Mouse (Mus musculus) layer of hippocampus, postnatal 36 days (tissue): Measurements from ENCODE around the gene Gm42791. TPM values are rescaled to one million over a fixed set of nuclear protein-coding genes. Genes with fewer than 3 reads are reported as not detected.

Experiments
- DNase-seq, 2 experiments: peaks; one replicate each; pipeline ENCODE4 v3.0.0; 2022
- total RNA-seq, 2 experiments: library from RNA; stranded (reverse); gene quantifications; 2 replicates each; pipeline ENCODE4 v1.2.3; 2021

Gene Gm42791
- total RNA-seq, 2 experiments from 2014 or later: 24.3 to 31.6 TPM

DNA sequence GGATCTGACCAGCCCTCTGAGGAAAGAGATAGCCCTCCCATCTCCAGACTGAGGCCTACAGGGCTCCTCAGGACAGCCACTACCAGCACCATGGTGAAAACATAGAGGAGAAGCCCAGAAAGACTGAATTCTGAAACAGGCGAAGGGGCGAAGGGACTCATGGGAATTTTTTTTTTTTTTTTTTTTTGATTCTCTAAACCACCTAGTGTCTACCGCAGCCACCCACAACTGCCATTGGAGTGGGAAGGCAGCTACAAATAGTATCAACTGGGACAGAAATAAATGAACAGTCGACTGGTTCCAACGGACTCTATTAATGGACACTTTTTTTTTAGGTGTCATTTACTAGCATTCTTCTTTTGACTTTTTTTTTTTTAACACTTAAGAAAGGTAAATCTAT is 43.6 kb downstream of the Gm42791 start:
- DNase-seq: no peak

DNA sequence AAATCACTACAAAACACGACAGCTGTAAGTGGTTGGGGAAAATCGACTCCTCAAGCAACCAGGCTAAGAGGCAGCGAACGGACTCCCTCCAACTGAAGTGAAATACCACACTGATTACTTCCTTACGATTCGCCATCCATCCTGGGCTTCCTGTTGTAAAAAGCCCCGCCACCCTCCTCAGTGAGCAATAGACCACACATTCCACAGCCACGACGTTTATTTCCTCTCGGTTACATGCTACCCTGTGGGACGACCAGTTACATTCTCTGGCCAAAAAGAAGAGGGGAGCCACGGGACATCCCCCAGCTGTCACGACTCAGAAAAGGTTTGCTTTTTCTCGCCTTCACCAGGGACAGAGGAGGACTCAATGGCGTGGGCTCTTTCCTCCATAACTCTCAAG is 44.9 kb downstream of the Gm42791 start:
- DNase-seq: no peak

DNA sequence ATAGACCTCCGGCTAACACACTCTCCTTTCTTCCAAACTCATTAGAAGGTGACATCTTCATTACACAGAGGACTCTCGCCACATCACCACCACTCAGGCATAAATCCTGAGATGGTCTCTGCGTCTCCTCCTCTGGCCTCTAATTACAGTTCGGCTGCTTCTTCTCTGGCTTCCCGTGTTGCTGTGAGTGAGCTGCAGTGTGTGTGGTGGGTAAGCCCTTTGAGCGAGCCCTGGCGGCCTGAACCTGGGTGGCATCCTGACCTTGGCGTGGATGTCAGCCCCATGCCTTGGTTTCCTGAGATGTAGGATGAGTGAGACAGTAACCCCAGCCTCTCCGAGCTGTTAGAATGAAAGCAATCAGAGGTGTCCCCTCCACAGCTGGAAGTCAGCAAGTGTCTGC is 46.4 kb downstream of the Gm42791 start:
- DNase-seq: no peak

DNA sequence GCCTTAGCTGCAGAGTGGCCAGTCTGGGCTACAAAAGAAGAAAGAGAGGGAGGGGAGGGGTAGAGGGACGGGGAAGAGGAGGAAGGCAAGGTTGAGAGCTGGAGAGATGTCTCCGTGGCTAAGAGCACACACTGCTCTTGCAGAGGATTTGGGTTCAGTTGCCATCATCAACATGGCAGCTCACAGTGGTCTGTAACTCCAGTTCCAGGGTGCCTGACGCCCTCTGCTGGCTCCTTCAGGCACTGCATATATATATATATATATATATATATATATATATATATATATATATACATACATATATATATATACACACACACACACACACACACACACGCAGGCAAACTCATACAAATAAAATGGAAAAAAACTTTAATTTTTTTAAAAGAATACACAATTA is 47.5 kb downstream of the Gm42791 start:
- DNase-seq: no peak

DNA sequence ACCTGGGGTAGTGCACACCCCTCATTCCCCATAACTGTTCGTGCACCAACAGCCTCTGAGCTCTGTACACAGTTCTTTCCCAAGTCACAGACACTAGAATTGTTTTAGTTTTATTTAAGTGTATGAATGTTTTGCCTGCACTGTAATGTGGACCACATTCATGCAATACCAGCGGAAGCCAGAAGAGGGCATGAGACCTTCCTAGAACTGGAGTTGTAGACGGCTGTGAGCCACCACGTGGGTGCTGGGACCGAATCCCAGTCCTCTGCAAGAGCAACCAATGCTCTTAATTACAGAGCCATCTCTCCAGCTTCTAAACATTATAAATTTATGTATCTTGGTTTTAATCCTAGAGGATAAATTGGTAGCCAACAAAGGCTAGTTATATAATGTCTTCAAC is 48.2 kb downstream of the Gm42791 start:
- DNase-seq: no peak

DNA sequence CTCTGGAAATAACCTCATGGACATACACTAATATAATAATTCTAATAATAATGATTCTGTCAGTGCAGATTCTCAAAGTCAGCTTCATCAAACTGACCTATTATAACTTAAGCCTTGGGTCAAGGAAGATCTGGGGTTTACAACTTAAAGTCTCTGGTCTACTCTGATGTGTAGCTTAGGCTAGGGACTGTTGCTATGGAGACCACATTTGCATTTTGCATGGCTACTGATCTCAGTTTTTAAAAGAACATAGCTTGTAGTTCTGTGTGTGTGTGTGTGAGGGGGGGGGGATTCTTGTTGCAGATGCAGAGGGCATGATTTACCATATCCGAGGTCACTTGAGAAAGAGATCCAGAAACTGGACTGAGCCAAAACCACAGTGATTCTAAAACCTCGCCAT is 49.2 kb downstream of the Gm42791 start:
- no peak for DNase-seq

DNA sequence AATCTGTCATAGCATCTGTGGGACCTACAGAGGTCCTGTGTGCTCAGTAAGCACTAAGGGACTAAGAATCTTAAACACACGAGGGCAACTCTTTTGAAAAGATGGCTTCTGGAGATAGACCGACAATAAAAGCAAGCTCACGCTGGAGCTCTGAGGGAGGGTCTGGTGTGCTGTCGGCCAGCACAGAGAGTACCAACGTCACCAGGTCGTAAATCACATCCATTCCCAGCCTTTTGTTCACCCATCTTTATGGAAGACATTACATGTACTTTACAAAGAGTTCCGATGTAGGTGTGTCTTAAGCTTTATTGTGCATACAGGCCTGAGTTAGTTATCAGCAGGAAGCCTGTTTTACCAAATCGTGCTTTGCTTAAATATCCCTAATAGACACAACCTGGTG is 50.9 kb downstream of the Gm42791 start:
- DNase-seq: no peak

DNA sequence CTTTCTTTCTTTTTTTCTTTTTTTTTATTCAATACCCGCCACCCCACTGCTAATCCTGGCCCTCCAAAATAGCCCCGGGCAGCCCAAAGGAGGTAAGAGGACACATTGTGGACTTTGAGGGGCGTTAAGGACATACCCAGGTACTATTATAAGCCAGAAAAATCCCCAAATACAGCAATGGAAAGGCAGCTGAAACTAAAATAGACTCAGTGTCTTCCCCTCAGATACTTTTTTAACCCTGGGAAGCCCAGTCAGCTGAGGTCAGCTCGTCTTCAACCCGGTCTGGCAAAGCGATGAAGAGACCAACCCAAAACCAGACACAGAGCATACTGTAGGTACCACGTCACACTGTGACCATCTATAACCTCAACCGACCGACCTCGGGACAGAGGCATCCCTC is 51.5 kb downstream of the Gm42791 start:
- no peak for DNase-seq

DNA sequence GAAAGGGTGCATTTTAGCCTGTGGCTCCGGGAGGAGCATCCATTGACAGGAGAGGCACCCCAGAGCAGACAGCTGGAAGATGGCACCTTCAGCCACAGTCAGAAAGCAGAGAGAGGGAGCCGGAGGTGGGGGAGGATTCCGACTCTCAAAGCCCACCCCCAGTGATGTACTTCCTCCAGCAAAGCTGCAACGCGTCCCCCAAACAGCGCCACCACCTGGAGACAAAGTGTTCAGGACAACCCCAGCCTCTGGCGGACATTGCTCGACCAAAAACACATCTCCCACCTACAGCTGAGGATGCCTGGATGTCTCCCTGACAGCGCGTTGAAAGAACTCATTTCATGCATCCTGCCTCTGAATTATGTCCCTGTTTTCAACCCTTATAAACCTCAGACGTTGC is 52.0 kb downstream of the Gm42791 start:
- DNase-seq: no peak

DNA sequence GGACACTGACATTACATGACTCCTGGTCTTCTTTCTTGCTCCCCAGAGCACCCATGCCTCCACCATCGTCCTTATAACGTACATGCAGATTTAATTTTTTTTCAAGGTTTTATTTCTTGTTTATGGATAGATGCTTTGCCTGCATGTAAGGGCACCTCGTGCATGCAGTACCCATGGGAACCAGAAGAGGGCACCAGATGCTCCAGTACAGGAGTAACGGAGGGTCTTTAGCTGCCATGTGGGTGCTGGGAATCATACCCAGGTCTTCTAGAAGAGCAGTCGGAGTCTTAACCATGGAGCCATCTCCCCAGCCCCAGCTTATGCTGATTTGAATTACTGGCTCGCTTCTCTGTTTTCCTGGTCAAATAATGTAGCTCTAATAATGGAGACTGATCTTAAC is 52.6 kb downstream of the Gm42791 start:
- no peak for DNase-seq

DNA sequence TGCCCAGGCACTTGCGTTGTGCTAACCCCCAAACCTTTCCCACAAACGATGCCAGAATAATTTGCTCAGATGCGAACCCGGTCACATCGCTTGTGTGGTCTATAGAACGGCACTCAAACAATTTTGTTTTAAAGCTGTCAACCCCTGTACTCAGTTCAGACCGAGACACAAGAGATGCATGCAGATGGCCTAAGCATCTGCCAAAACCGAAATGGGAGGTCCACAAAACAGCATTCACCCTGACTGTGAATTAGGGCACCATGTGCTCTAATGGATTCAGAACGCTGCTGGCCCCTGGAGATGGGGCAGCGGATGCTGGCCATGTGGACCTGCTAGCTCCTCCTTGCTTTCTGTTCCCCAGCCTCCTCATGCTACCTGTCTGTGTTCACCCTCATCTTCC is 53.1 kb downstream of the Gm42791 start:
- DNase-seq: no peak

DNA sequence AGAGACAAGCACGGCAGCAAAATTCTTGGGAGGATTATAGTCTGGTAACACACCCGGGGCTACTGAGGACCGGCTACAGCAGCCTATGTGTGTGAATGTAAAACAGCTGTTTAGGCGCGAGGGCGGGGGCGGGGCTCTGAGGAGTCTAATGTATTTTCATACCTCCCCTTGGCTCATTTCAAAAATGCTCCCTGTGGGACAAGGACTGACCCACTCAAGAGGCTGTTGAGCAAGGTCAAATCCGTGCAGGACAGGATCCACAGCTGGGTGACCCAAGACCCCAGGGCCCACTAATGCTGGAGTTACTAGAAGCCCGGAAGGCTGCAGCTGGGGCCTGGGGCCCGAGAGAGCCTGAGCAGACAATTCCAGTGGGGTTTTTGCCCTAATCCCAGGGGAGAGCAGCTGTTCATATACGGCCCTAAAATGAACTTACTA is 55.0 kb downstream of the Gm42791 start:
- no peak for DNase-seq

DNA sequence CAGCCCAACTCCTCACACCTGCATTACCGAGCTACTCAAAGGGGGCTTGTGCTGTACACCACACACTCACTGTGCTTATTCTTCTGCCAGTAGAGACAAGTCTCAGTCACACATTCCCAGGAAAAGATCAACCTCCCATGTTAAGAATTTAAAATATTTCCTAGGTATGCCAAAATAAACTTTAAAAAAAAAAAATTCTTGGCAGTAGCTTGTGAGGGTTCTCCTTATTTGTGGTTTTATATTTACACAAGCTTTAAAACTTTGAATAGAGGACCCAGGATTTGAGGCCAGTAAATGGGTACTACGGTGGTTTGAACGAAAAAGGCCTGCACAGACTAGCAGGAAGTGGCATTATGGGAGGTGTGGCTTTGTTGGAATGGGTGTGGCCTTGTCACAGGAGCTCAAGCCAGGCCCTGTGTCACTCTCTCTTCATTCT is 58.4 kb downstream of the Gm42791 start:
- no peak for DNase-seq

DNA sequence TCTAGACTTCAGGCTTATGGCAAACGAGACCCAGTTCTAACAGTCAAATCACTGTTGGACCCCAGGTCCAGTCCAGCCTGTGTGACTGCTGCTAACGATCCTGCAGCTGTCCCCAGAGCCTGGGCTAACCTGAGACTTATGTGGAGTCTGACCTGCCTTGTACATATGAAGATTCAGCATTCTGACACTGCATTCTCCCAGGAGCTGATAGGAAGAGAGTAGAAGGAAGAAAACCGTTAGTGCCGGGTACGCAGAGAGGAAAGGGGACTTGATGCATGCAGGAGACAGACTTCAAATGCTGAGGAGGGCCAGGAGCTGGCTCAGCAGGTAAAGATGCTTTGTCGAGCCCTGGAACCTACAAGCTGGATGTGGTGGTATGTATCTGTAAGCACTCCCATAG is 59.1 kb downstream of the Gm42791 start:
- DNase-seq: no peak

DNA sequence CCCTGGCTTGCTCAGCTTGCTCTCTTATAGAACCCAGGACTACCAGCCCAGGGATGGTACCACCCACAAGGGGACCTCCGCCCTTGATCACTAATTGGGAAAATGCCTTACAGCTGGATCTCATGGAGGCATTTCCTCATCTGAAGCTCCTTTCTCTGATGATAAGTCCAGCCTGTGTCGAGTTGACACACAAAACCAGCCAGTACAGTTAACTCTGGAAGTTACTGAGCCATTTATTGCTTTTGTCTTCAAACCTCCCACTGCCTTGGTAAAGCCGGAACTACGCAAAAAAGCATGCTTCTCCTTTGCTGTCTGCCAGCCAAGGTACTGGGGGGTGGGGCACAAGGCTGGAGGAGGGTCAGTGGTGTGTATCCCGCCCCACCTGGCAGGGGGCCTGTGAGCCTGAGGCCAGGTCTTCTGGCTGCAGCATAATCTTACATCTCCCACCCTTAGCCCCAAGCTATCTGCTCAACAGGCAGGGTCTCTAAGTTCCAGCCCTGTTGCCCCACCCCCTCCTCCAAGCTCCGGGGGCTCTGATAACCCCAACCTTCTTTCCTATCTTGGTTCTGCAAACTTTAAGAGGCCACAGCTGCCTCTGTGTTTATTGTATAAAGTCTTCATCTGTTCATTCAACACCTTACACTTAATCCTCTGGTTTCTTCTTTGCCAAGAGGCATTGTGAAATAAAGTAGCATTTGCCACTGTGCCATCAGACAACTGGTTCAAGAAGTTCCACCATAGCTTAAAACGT is 59.7 kb downstream of the Gm42791 start:
- no peak for DNase-seq

DNA sequence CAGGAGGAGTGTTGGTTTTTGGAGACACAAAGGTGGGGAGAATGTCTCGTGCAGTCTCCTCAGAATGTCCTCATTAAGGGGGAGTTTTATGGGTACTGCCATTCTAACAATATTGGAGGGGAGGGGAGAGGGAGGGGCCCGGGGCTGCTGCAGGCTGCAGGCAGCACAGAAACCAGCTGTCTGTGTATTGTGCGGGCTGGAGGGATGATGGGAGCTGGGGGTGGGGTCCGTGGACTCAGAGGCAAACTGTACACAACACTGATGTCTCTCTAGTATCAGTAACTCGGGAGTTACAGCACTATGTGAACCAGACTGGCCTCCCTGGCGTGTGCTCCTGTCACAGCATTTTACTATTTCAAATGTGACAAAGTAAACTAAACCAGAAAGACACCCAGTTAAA is 60.5 kb downstream of the Gm42791 start:
- DNase-seq: no peak

DNA sequence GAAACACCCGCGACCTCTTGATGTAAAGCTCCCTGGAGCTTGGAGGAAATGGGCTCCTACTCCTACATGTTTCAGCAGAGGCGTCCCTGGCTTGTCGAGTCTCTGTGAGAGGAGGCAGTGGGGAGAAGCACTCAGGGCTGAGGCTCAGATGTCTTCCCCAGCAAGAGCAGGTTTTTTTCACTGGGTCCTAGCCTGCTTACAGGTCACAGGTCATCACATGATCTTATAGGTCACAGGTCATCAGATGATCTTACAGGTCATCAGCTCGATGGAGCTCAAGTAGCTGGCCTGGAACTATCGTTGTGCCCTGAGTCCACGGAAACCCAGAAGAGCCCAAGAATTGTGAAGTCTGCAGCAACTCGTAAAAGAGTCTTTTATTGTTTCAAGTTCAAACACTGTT is 61.2 kb downstream of the Gm42791 start:
- DNase-seq: no peak

DNA sequence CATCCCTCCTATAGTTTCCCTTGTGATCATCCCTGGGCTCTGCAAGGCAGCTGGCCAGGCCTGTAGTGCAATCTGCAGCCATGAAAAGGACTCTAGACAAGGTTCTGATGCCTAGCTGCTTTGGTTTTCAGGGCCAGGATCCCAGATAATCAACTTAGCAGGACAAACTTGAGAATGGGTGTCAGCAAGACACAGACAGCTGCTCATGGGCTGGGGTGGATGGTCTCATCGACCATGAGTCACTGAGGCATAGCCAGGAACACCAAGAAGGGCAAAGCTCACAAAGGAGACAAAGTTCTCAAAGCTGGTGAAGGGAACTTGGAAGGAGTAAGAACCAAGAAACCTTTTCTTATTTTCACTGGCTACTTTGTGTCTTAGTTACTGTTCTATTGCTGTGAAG is 63.6 kb downstream of the Gm42791 start:
- no peak for DNase-seq

DNA sequence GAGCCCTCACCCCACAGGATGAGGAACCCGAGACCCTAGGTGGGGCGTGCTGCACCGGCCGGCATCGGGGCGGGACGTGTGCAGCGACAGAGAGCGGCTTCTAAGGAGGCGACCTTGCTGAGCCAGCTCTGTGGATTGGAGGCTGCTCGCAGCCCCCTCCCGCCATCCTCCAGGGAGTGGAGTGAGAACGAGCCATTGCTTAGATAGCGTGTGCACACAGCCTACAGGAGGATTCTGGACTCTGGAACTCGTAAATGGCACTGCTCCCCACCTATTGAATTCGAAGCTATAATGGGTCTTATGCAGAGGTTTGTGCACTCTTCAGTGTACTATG is 65.9 kb downstream of the Gm42791 start, which contains the start of gene Katnal1:
Gene Katnal1, minus strand, starts transcription at position 205 of the 334 bp plus-strand sequence.
- DNase-seq: no peak

DNA sequence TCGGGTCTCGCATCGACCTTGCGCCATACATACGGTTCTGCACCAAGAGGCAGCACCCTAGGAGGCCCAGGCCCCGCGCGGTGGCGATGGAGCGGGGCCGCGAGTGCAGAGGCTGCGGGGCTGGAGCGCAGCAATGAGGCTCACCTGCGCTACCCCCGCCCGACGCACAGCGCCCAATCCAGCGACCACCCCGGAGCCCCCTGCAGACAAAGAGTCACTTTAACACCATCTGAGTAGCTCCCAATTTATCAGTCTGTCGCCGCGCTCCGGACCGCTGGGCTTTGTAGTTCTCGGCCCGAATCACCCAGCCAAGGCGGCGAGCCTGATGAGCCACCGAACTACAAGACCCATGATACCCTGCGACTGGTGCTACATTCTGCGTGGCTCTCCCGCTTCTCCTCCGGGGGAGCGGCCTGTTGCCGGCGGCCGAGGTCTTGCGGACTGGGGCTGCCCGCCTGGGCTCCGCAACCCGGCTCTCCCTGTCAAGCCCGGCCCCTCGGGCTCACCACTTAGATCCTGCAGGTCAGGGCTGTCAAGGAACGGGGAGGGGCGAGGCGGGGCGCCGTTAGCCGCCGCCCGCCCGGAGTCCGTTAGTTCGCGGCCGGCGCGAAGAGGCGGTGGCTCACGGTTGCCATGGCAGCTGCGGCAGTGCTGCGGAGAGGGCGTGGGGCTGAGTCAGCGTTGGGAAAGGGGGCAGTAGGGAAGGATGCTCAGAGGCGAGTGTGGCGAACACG is 66.4 kb downstream of the Gm42791 start:
- DNase-seq: peak; percentile 94 to 95

DNA sequence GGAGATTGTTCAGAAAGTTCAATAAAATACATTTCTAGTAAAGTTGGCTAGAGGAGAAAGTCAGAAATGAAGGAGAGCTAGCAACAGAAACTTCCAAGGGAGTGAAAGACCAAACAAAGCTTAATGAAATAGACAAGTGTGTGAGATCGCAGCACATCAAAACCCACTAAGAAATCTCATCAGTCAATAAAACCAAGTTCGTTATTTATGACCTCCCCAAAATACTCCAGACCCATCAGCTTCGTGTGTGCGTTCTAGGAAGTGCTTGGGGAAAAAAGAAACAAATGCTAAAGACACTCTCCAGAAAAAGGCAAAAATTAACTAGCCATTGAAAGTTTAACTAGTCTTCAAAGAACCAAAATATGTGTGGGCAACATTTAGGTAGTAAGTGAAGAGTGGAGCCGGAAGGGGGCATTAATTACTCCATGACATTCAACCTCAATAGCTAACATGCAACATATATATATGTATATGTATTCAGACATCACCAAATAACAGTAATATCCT is 67.2 kb downstream of the Gm42791 start:
- no peak for DNase-seq

DNA sequence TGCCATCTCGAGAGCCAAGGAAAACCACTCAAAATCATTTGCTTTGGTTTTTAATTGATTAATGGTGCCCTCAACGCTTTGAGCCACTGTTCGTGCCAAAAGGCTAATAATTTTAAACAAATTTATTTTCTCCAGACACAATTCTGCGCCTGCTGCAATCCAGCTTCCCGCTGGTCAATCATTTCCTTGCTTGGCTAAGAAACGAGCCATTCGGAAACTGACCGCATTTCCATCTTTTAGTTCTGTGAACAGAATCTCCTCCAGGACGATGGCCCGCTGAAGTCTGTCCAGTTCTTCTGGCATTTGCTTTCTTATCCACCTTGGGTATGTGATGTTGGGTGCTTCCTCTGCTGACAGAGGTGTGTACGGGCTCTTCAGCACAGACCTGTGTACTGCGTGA is 70.4 kb downstream of the Gm42791 start:
- no peak for DNase-seq

DNA sequence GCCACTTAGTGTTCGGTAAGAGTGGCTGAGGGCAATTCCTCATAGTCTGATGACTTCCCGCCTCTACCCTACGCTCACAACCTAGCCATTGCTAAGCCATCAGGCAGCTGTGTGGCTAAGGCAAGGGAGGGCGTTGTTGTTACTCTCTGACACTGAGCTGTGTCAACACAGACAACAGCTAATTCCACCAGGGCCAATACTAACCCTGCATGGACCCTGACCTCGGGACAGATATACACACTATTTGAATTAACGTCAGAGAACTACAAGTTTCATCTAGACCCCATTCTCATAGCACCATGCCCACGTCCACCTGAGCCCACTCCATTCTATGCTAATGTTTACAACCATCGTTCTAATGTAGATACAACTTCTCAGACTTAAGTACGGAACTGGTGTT is 70.9 kb downstream of the Gm42791 start:
- no peak for DNase-seq

DNA sequence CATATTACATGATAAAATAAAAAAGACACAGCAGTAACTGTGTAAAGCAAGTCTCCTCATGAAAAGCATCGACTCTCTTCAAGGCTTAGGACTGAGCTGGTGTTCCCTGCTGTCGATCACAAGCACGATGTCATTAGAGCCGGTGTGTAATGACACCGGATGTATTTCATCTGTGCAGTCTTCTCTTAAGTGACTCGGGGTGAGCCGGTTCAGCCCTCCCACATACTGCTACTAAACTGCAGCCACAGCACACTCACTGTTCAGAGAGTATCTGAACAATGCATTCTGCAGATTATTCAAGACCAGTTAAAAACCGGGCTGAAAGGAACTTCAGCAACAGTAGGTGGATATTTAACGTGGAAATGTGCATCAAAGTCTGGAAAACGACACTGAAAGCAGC is 71.5 kb downstream of the Gm42791 start:
- no peak for DNase-seq
